Mouse (Mus musculus) brain, adult 2 months (tissue): ENCODE measurements at regions not wholly inside any gene's neighbourhood (a gene's known extent, or its start where the extent isn't known, plus 50 kb on each side); places are given as distances from the start of the nearest gene placed in this dataset.
A peak's percentile ranks its signal among the peaks of the same experiment; 100 is the strongest.
"Not testable (repeated sequence)": the region's sequence is repeated elsewhere in the genome, so short reads cannot be mapped to it uniquely, and the experiment has no call there.

Experiments
- DNase-seq: peaks from one replicate; pipeline ENCODE4 v3.0.0; 2011; ENCODE audit warnings: low read depth, low spot score

DNA sequence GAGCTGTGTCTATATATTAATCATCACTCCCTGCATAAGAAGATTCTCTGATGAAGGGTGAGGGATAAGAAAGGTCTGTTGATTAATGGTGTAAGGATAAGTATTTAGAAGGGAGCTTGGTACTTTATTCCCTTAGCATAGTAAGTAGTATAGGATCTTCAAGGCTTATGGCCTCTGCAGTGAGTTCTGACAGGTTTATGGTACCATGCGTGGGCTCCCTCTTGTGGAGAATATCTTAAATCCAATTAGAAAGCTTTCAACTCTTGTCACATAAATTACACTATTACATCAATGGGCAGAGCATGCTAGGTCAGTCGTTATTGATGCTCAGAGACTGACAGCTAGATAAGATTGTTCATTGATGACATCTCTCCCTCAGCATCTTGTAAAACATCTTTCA lies 112.7 kb upstream of the Grin3a start:
- DNase-seq = peak; percentile 72

DNA sequence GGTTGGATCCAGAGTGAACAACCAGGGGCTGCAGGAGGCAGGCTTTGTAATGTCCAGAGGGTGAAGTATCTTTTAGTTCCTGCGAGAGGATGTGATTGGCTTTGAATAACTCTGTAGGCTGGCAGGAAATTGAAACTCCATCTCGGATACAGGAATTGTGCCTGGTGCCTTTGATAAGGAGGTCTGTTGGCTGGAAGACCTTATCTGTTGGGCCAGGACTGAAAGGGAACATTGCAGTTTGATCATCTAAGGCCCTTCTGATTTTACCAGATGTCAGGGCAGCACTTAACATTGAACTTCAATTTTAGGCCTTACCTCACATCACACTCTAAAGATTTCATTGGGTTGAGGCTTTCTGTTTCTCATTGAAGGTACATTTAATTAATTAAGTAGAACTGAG lies 111.3 kb upstream of the Grin3a start:
- DNase-seq = no peak

- no peak for DNase-seq
These were observed 100.8 kb upstream of the Grin3a start for GRCm38 (mm10) chr4:49946306-49946705.

GRCm38 (mm10) chr4:49937471-49937870 lies 91.9 kb upstream of the Grin3a start:
- DNase-seq = no peak

- DNase-seq = not testable (repeated sequence)
These were observed 84.1 kb upstream of the Grin3a start for GRCm38 (mm10) chr4:49929636-49930035.

DNA sequence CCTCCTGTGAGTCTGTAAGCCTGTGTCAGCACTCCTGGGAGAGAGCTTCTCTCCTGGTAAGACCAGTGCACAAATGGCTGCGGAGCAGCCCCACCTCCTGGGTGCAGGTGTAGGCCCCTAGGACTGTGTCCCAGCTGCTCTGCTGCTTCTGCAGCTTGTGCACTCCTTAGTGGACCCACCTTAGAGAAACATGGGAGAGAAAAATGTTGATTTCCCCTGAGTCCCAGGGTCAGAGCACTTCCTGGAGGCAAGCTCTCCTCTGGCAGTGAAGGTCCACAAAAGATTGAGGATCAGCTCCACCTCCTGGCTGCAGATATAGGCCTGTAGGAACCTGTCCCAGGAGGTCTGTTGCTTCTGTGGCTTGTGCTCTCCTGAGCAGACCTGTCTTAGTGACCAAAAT lies 81.5 kb upstream of the Grin3a start:
- no peak for DNase-seq

DNA sequence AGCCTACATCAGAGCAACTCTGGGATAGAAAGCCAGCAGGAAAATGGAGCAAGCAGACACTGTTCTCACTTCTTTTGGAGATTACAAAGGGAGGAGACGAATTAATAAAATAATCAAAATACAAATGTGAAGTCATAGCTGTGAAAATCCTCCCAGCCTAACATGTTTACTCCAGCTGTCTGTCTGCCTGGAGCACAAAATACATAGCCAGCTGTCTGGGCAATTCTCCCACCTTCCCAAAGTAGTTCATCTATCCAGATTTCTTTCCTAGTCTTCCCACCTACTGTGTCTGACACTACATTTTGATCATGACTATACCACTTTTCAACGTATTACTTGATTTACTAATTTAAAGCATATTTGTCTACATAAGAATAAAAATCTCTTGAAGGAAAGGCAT lies 68.7 kb upstream of the Grin3a start:
- peak; percentile 37 for DNase-seq

DNA sequence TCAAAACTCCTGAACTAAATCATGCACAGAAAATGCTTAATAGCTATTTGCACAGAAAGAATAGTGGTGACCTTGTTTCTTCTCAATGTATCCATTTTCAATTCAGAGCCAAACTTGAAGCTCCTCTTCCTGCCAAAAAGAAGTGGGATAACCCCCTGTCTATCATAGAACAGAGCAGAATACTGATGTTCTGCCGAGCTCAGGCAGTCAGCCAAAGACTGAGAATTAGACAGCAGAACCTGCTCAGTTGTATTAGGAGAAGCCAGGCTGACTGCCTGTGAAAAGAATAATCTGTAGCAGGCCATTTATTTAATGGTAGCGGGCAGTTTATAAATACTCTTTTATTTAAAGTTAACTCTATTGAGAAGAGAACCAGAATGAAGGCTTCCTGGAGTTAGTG lies 68.1 kb upstream of the Grin3a start:
- peak; percentile 74 for DNase-seq
